Mouse (Mus musculus) MEL (cell line): ENCODE results near the gene A730071L15Rik. TPM values are rescaled to one million over a fixed set of nuclear protein-coding genes. Genes with fewer than 3 reads are reported as not detected.
A peak's percentile ranks its signal among the peaks of the same experiment; 100 is the strongest.

Source experiments
- DNase-seq: peaks from one replicate; pipeline ENCODE4 v3.0.0; 2011; ENCODE audit warnings: low read depth, low spot score
- H3K27ac ChIP-seq: 2 replicates; pipeline ENCODE4 v1.5.1; 2012; ENCODE audit warnings: low read depth, mild to moderate bottlenecking, control low read depth, low read length, moderate library complexity; ENCODE audit not compliant: control insufficient read depth
- H3K27me3 ChIP-seq, 2 experiments: fragments of 150-350 bp in 1 of 2; sonication (generic) in 1 of 2; 2 replicates each; pipeline ENCODE4 v1.6.1; 2012; ENCODE audit warnings: low read length in 2 of 2, mild to moderate bottlenecking in 2 of 2, improper control_type of control experiment in 1 of 2, moderate library complexity in 1 of 2; ENCODE audit not compliant: insufficient read depth in 2 of 2, control insufficient read depth in 1 of 2
- H3K36me3 ChIP-seq, 2 experiments: 2 replicates each; pipeline ENCODE4 v1.6.1; 2012 to 2014; ENCODE audit warnings: low read length in 2 of 2, improper control_type of control experiment in 1 of 2, inconsistent platforms in 1 of 2, mild to moderate bottlenecking in 1 of 2; ENCODE audit not compliant: insufficient read depth in 2 of 2, control insufficient read depth in 1 of 2
- H3K4me1 ChIP-seq, 2 experiments: fragments of 150-350 bp in 1 of 2; sonication (generic) in 1 of 2; 2 replicates each; pipeline ENCODE4 v1.6.1; 2012; ENCODE audit warnings: low read length in 2 of 2, improper control_type of control experiment in 1 of 2, mild to moderate bottlenecking in 1 of 2; ENCODE audit not compliant: insufficient read depth in 2 of 2, control insufficient read depth in 1 of 2
- H3K4me3 ChIP-seq, 2 experiments: fragments of 150-350 bp in 1 of 2; sonication (generic) in 1 of 2; 2 replicates each; pipeline ENCODE4 v1.5.1; 2012; ENCODE audit warnings: low read depth in 2 of 2, low read length in 2 of 2, mild to moderate bottlenecking in 2 of 2, moderate library complexity in 2 of 2, control low read depth in 1 of 2, improper control_type of control experiment in 1 of 2; ENCODE audit not compliant: control insufficient read depth in 1 of 2, insufficient read depth in 1 of 2
- H3K79me2 ChIP-seq: 2 replicates; pipeline ENCODE4 v1.6.1; 2012; ENCODE audit warnings: mild to moderate bottlenecking, low read length, moderate library complexity; ENCODE audit not compliant: control insufficient read depth, poor library complexity, insufficient read depth
- H3K9ac ChIP-seq: 2 replicates; pipeline ENCODE4 v1.6.1; 2012; ENCODE audit warnings: low read depth, mild to moderate bottlenecking, control low read depth, low read length, moderate library complexity; ENCODE audit not compliant: control insufficient read depth, poor library complexity, severe bottlenecking
- H3K9me3 ChIP-seq: fragments of 150-350 bp; sonication (generic); replicated peaks from 2 replicates; pipeline ENCODE4 v1.6.1; 2012; ENCODE audit warnings: mild to moderate bottlenecking, low read length, improper control_type of control experiment, moderate library complexity; ENCODE audit not compliant: insufficient read depth
- CHD1 ChIP-seq: IDR thresholded peaks from 2 replicates; pipeline ENCODE4 v1.6.1; 2012; ENCODE audit warnings: low read depth, mild to moderate bottlenecking, inconsistent platforms, low read length, improper control_type of control experiment
- CTCF ChIP-seq, 3 experiments: IDR thresholded peaks in 2 of 3; conservative IDR thresholded peaks in 1 of 3; 2 replicates each; pipeline ENCODE4 v1.5.1; 2011 to 2012; ENCODE audit warnings: low read length in 3 of 3, low read depth in 2 of 3, mild to moderate bottlenecking in 2 of 3, improper control_type of control experiment in 1 of 3, inconsistent platforms in 1 of 3, mixed read lengths in 1 of 3, moderate library complexity in 1 of 3; ENCODE audit not compliant: control insufficient read depth in 1 of 3, insufficient read depth in 1 of 3, poor library complexity in 1 of 3, severe bottlenecking in 1 of 3
- E2F4 ChIP-seq: IDR thresholded peaks from 2 replicates; pipeline ENCODE4 v1.6.1; 2011; ENCODE audit warnings: low read depth, low read length, improper control_type of control experiment, borderline replicate concordance
- ELF1 ChIP-seq: IDR thresholded peaks from 2 replicates; pipeline ENCODE4 v1.6.1; 2014; ENCODE audit warnings: low read depth, mild to moderate bottlenecking, inconsistent platforms, low read length, improper control_type of control experiment, moderate library complexity
- GABPA ChIP-seq: IDR thresholded peaks from 2 replicates; pipeline ENCODE4 v1.6.1; 2012; ENCODE audit warnings: low read depth, mild to moderate bottlenecking, inconsistent platforms, low read length, improper control_type of control experiment, moderate library complexity
- GATA1 ChIP-seq: IDR thresholded peaks from 2 replicates; pipeline ENCODE4 v1.6.1; 2011; ENCODE audit warnings: low read depth, low read length, improper control_type of control experiment
- JUND ChIP-seq: IDR thresholded peaks from 2 replicates; pipeline ENCODE4 v1.6.1; 2011; ENCODE audit warnings: low read depth, mild to moderate bottlenecking, improper control_type of control experiment, low read length
- MAFK ChIP-seq: IDR thresholded peaks from 2 replicates; pipeline ENCODE4 v1.6.1; 2011; ENCODE audit warnings: low read depth, mild to moderate bottlenecking, low read length, improper control_type of control experiment, borderline replicate concordance
- MAZ ChIP-seq: IDR thresholded peaks from 2 replicates; pipeline ENCODE4 v1.6.1; 2012; ENCODE audit warnings: low read depth, mild to moderate bottlenecking, inconsistent platforms, low read length, improper control_type of control experiment
- NRF1 ChIP-seq: IDR thresholded peaks from 2 replicates; pipeline ENCODE4 v1.6.1; 2014; ENCODE audit warnings: low read depth, mild to moderate bottlenecking, inconsistent platforms, low read length, improper control_type of control experiment, moderate library complexity; ENCODE audit not compliant: poor library complexity, insufficient read depth, severe bottlenecking
- POLR2A ChIP-seq, 2 experiments: IDR thresholded peaks; 2 replicates each; pipeline ENCODE4 v1.6.1; 2011 to 2012; ENCODE audit warnings: low read length in 2 of 2, mild to moderate bottlenecking in 2 of 2, control low read depth in 1 of 2, improper control_type of control experiment in 1 of 2, low read depth in 1 of 2, moderate library complexity in 1 of 2; ENCODE audit not compliant: control insufficient read depth in 1 of 2, insufficient read depth in 1 of 2, poor library complexity in 1 of 2
- POLR2AphosphoS2 ChIP-seq: IDR thresholded peaks from 2 replicates; pipeline ENCODE4 v1.6.1; 2011; ENCODE audit warnings: low read length, improper control_type of control experiment
- SMC3 ChIP-seq: IDR thresholded peaks from 2 replicates; pipeline ENCODE4 v1.6.1; 2011; ENCODE audit warnings: low read depth, low read length, improper control_type of control experiment
- TAL1 ChIP-seq: IDR thresholded peaks from 2 replicates; pipeline ENCODE4 v1.6.1; 2012; ENCODE audit warnings: mild to moderate bottlenecking, inconsistent platforms, low read length, moderate library complexity, mixed read lengths
- TBP ChIP-seq: IDR thresholded peaks from 2 replicates; pipeline ENCODE4 v1.8.0; 2011; ENCODE audit warnings: low read depth, low read length, improper control_type of control experiment
- USF1 ChIP-seq: IDR thresholded peaks from 2 replicates; pipeline ENCODE4 v1.6.1; 2014; ENCODE audit warnings: low read depth, mild to moderate bottlenecking, inconsistent platforms, low read length, improper control_type of control experiment, moderate library complexity
- ZKSCAN1 ChIP-seq: IDR thresholded peaks from 2 replicates; pipeline ENCODE4 v1.6.1; 2012; ENCODE audit warnings: low read depth, mild to moderate bottlenecking, inconsistent platforms, low read length, improper control_type of control experiment, moderate library complexity
- polyA plus RNA-seq, 2 experiments: library from polyadenylated mRNA; stranded (reverse) in 1 of 2; unstranded in 1 of 2; fragments of >175 nt in 1 of 2; fragments of >200 nt in 1 of 2; gene quantifications; 2 replicates each; pipeline versions ENCODE4 v1.2.1 to v1.2.4; 2012; ENCODE audit warnings: low replicate concordance in 2 of 2, low read depth in 1 of 2; ENCODE audit not compliant: insufficient read length in 2 of 2, insufficient read depth in 1 of 2, missing spikeins in 1 of 2
- total RNA-seq: library from RNA; depleted of rRNA; stranded (reverse); fragments of 300-350 nt; gene quantifications from 2 replicates; pipeline ENCODE4 v1.2.3, GENCODE M21; 2012; rRNA removed

A730071L15Rik gene
- 0.33 and 0.46 TPM in 2 replicates for total RNA-seq
- polyA plus RNA-seq = under 1 TPM in 1 of 2 experiments, not detected in 1; 0.13 TPM

GRCm38 (mm10) chr11:6199410-6200086 lies at the start of gene A730071L15Rik:
Gene A730071L15Rik, plus strand, starts transcription at chr11:6200029.
- no peak for DNase-seq
- peaks cover 0 to 2% of the 10 kb centered on the region in 2 experiments; a peak in 3 of 4 replicates for H3K27me3 ChIP-seq
- peaks cover 49% of the 10 kb centered on the region for H3K79me2 ChIP-seq
- H3K27ac ChIP-seq = peak within 1 kb of the TSS; percentile 97
- TF ChIP-seq TAL1 (no peak), GABPA (no peak), GATA1 (0 out of 2 replicates have a peak, but pooled peaks have one; percentile 3), POLR2A (IDR thresholded peaks at IDR 0.05; ENCODE audit: control insufficient read depth in 1 of 2, insufficient read depth in 1 of 2, low read depth in 1 of 2, low read length in 2 of 2, poor library complexity in 1 of 2) (no peak), POLR2AphosphoS2 (no peak)
- TF ChIP-seq, all 39 proteins: peak for 1
- Histone ChIP-seq H3K4me1 (peaks cover 9 to 25% of the 10 kb centered on the region in 2 experiments), H3K4me3 (peak within 1 kb of the TSS; percentile 58 to 92), H3K36me3 (peaks cover 0 to 20% of the 10 kb centered on the region in 2 experiments; a peak in 3 of 4 replicates), H3K9me3 (no peaks in the 10 kb centered on the region), H3K9ac (peak within 1 kb of the TSS; percentile 91)

GRCm38 (mm10) chr11:6152864-6153263 lies 47.0 kb upstream of the A730071L15Rik start:
- Histone ChIP-seq H3K79me2 (peaks cover 18% of the 10 kb centered on the region), H3K9ac (no peak overlapping the region), H3K27ac (no peak overlapping the region), H3K36me3 (peaks cover 0 to 18% of the 10 kb centered on the region in 2 experiments; a peak in 2 of 4 replicates), H3K9me3 (no peaks in the 10 kb centered on the region), H3K4me3 (no peak overlapping the region)
- DNase-seq = no peak
- TF ChIP-seq MAFK (no peak), JUND (no peak), MAZ (no peak), CTCF (IDR thresholded peaks at IDR 0.05 in 2 of 3, conservative IDR thresholded peaks at IDR 0.05 in 1 of 3; ENCODE audit: control insufficient read depth in 1 of 3, insufficient read depth in 1 of 3, low read depth in 2 of 3, low read length in 3 of 3, poor library complexity in 1 of 3, severe bottlenecking in 1 of 3) (no peak), USF1 (no peak), SMC3 (no peak), ELF1 (no peak), POLR2AphosphoS2 (no peak), NRF1 (no peak), GABPA (no peak), TBP (no peak), E2F4 (no peak), CHD1 (no peak), ZKSCAN1 (no peak)
- TF ChIP-seq, all 39 proteins: peak for 0
- H3K27me3 ChIP-seq = no peaks in the 10 kb centered on the region
- no peaks in the 10 kb centered on the region for H3K4me1 ChIP-seq
